Mouse (Mus musculus): ENCODE data around the gene Klhl30. TPM values are rescaled to one million over a fixed set of nuclear protein-coding genes. Genes with fewer than 3 reads are reported as not detected.
A peak's percentile ranks its signal among the peaks of the same experiment; 100 is the strongest.

Gene Klhl30
- total and polyA plus RNA-seq, 3 experiments: 0.32 to 0.47 (median 0.34) TPM

DNA sequence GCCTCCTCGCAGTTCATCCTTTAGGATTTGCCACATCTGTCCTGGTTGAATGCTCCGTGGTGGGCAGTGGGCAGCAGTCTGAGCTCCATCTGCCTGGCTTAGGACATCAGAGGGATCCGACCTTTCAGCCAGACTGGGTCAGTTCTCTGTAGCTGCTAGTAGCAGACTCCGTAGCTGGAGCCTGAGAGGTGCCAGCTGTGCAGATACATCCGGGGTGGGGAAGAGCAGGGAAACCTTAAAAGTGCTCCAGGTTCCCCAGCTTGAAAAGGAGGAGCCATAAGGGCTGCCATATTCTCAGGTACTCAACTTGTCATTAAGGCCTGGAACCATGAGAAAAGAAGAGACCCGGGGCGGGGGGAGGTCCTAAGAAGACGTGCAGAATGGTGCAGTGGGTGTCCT, 15.0 kb downstream of the Klhl30 start:
- peak overlapping the region; percentile 53 for H3K4me2 ChIP-seq (ENCODE audit: insufficient read depth, low read depth, poor library complexity, severe bottlenecking)
- no peaks in the 10 kb centered on the region for H3K27me3 ChIP-seq (replicated peaks)
- no peak overlapping the region for H3K27ac ChIP-seq (ENCODE audit: insufficient read depth, low read depth)
- H3K79me2 ChIP-seq (replicated peaks; ENCODE audit: control insufficient read depth, extremely low read depth, insufficient read depth, poor library complexity, severe bottlenecking): no peaks in the 10 kb centered on the region
- in situ Hi-C loops (cut with MboI; ENCODE audit: low pct_ligation_motif_present, low pct_unique_long_range_greater_than_20kb, low sequenced_read_pairs) (no loop called here), dilution Hi-C loops (cut with MboI; ENCODE audit: extremely low pct_ligation_motif_present, extremely low pct_unique_long_range_greater_than_20kb, low sequenced_read_pairs) (no loop called here)
- no peak overlapping the region for H3K4me3 ChIP-seq (replicated peaks in 1 of 3; ENCODE audit: low read depth in 2 of 3, low read length in 2 of 3, poor library complexity in 1 of 3)
- TF ChIP-seq NELFE (IDR thresholded peaks at IDR 0.05; ENCODE audit: low read depth, low read length) (no peak), ZMIZ1 (IDR thresholded peaks at IDR 0.05; ENCODE audit: low read depth, low read length) (no peak), POLR2A (IDR thresholded peaks at IDR 0.05; ENCODE audit: low read depth, low read length) (no peak), NRF1 (IDR thresholded peaks at IDR 0.05; ENCODE audit: low read depth, low read length) (no peak), USF1 (IDR thresholded peaks at IDR 0.05; ENCODE audit: low read depth, low read length) (no peak), MXI1 (IDR thresholded peaks at IDR 0.05; ENCODE audit: low read depth, low read length) (no peak), MAZ (IDR thresholded peaks at IDR 0.05; ENCODE audit: low read depth, low read length) (no peak), ZKSCAN1 (IDR thresholded peaks at IDR 0.05; ENCODE audit: borderline replicate concordance, low read depth, low read length) (no peak), RCOR1 (conservative IDR thresholded peaks at IDR 0.05; ENCODE audit: low read depth, low read length) (no peak), MYC (IDR thresholded peaks at IDR 0.05; ENCODE audit: low read depth, low read length) (no peak)
- H3K4me1 ChIP-seq (ENCODE audit: control insufficient read depth in 1 of 2, insufficient read depth in 2 of 2): peaks cover 5 to 8% of the 10 kb centered on the region in 2 experiments; a peak in 3 of 4 replicates
- DNase-seq (ENCODE audit: extremely low read depth): no peak
- H3K36me3 ChIP-seq (replicated peaks in 1 of 2; ENCODE audit: control insufficient read depth in 1 of 2, insufficient read depth in 1 of 2, low read length in 1 of 2): peaks cover 12 to 28% of the 10 kb centered on the region in 2 experiments
- H3K9ac ChIP-seq (ENCODE audit: insufficient read depth, low read depth): peak overlapping the region; percentile 4; the same call in 1 of the 2 replicates
- H3K9me3 ChIP-seq (replicated peaks; ENCODE audit: low read length): peaks cover 13% of the 10 kb centered on the region

DNA sequence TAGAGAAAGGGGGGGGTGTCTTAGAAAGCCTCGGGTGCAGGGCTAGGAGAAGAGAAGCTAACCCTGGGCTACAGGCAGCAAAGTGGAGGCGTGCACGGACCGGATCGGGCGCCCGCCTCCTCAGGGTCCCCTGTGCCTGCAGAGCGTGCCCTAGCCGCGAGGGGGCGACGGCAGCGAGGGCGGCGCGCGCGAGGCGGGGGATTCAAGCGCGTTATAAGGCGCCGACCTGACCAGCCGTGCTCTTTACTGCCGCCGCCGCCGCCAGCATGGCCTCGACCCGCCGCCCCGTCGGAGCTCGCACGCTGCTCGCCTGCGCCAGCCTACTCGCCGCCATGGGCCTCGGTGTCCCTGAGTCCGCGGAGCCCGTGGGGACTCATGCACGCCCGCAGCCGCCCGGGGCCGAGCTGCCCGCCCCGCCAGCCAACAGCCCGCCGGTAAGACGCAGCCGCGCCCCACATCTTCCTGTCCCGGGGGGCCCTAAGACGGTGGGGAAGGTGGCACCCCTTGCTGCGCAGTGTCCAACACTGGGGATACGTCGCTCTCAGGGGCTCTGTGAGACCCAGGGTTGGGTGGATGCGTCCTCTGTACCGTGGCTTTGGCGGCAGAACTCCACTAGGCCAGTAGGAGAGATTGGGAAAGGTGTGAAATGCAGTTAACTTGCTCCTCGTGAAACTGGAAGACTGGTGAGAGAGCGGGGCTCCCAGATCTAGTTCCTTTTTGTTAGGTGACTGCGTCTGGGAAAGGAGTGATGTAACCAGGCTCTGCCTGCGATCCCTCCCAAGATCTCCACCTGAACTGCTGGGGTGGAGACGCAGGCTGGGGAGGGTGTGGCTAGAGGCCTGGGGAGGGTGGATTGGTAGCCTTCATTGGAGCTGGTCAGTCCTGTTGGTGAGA, 15.6 kb downstream of the Klhl30 start, which contains the start of gene Erfe:
Gene Erfe (plus strand): TSS at position 216 of the 894 bp plus-strand sequence.
- dilution Hi-C loops (cut with MboI; ENCODE audit: extremely low pct_ligation_motif_present, extremely low pct_unique_long_range_greater_than_20kb, low sequenced_read_pairs) (no loop called here), in situ Hi-C loops (cut with MboI; ENCODE audit: low pct_ligation_motif_present, low pct_unique_long_range_greater_than_20kb, low sequenced_read_pairs) (no loop called here)
- peaks cover 5 to 8% of the 10 kb centered on the region in 2 experiments; a peak in 3 of 4 replicates for H3K4me1 ChIP-seq (ENCODE audit: control insufficient read depth in 1 of 2, insufficient read depth in 2 of 2)
- H3K79me2 ChIP-seq (replicated peaks; ENCODE audit: control insufficient read depth, extremely low read depth, insufficient read depth, poor library complexity, severe bottlenecking): no peaks in the 10 kb centered on the region
- DNase-seq (ENCODE audit: extremely low read depth): peak; percentile 59
- H3K4me2 ChIP-seq (ENCODE audit: insufficient read depth, low read depth, poor library complexity, severe bottlenecking): peak within 1 kb of the TSS; percentile 67
- no peak within 1 kb of the TSS for H3K27ac ChIP-seq (ENCODE audit: insufficient read depth, low read depth)
- H3K4me3 ChIP-seq (replicated peaks in 1 of 3; ENCODE audit: low read depth in 2 of 3, low read length in 2 of 3, poor library complexity in 1 of 3): peak within 1 kb of the TSS; percentile 44 to 81 (median 54)
- peaks cover 13% of the 10 kb centered on the region for H3K9me3 ChIP-seq (replicated peaks; ENCODE audit: low read length)
- peak within 1 kb of the TSS; percentile 53 for H3K9ac ChIP-seq (ENCODE audit: insufficient read depth, low read depth)
- H3K36me3 ChIP-seq (replicated peaks in 1 of 2; ENCODE audit: control insufficient read depth in 1 of 2, insufficient read depth in 1 of 2, low read length in 1 of 2): peaks cover 18 to 35% of the 10 kb centered on the region in 2 experiments
- H3K27me3 ChIP-seq (replicated peaks): no peaks in the 10 kb centered on the region
- TF ChIP-seq GABPA (IDR thresholded peaks at IDR 0.05; ENCODE audit: insufficient replicate concordance, low read depth, low read length) (no peak), ZKSCAN1 (IDR thresholded peaks at IDR 0.05; ENCODE audit: borderline replicate concordance, low read depth, low read length) (no peak), PAX5 (IDR thresholded peaks at IDR 0.05; ENCODE audit: low read length) (no peak), CHD1 (IDR thresholded peaks at IDR 0.05; ENCODE audit: low read depth, low read length) (no peak), SIN3A (IDR thresholded peaks at IDR 0.05; ENCODE audit: low read length) (peak; percentile 56), NRF1 (IDR thresholded peaks at IDR 0.05; ENCODE audit: low read depth, low read length) (no peak), RCOR1 (conservative IDR thresholded peaks at IDR 0.05; ENCODE audit: low read depth, low read length) (no peak), JUND (conservative IDR thresholded peaks at IDR 0.05; ENCODE audit: low read depth, low read length) (no peak), MAX (IDR thresholded peaks at IDR 0.05; ENCODE audit: low read length) (peak; percentile 28; the same call in 1 of the 2 replicates), SMC3 (IDR thresholded peaks at IDR 0.05; ENCODE audit: low read depth, low read length) (peak; percentile 45), ZC3H11A (IDR thresholded peaks at IDR 0.05; ENCODE audit: low read depth, low read length) (no peak), POLR2A (IDR thresholded peaks at IDR 0.05; ENCODE audit: low read depth, low read length) (peak; percentile 54; the same call in 1 of the 2 replicates), RAD21 (IDR thresholded peaks at IDR 0.05; ENCODE audit: low read depth, low read length) (peak; percentile 28), MAFK (IDR thresholded peaks at IDR 0.05; ENCODE audit: insufficient replicate concordance, low read length) (no peak), NELFE (IDR thresholded peaks at IDR 0.05; ENCODE audit: low read depth, low read length) (0 out of 2 replicates have a peak, but pooled peaks have one; percentile 31), POLR2AphosphoS2 (IDR thresholded peaks at IDR 0.05; ENCODE audit: low read depth, low read length) (no peak), CHD2 (IDR thresholded peaks at IDR 0.05; ENCODE audit: low read length) (no peak), MYC (IDR thresholded peaks at IDR 0.05; ENCODE audit: low read depth, low read length) (no peak), CTCF (conservative IDR thresholded peaks at IDR 0.05 in 1 of 2, IDR thresholded peaks at IDR 0.05 in 1 of 2; ENCODE audit: low read depth in 2 of 2, low read length in 2 of 2) (peak in 1 of 2 experiments; percentile 86; a peak in 2 of 4 replicates), BHLHE40 (IDR thresholded peaks at IDR 0.05; ENCODE audit: low read depth, low read length) (no peak), USF1 (IDR thresholded peaks at IDR 0.05; ENCODE audit: low read depth, low read length) (no peak), ZNF384 (IDR thresholded peaks at IDR 0.05; ENCODE audit: low read depth, low read length) (no peak), UBTF (IDR thresholded peaks at IDR 0.05; ENCODE audit: low read depth, low read length) (0 out of 2 replicates have a peak, but pooled peaks have one; percentile 48), EP300 (IDR thresholded peaks at IDR 0.05; ENCODE audit: low read length) (no peak), ZMIZ1 (IDR thresholded peaks at IDR 0.05; ENCODE audit: low read depth, low read length) (no peak), ELF1 (IDR thresholded peaks at IDR 0.05; ENCODE audit: low read depth, low read length) (no peak), MAZ (IDR thresholded peaks at IDR 0.05; ENCODE audit: low read depth, low read length) (no peak), USF2 (conservative IDR thresholded peaks at IDR 0.05; ENCODE audit: low read depth, low read length) (no peak)

Measured in CH12.LX (cell line).